Mouse (Mus musculus) ES-E14 (cell line): ENCODE data around the gene Chrm4.

ENCODE experiments used
- CHD2 ChIP-seq: IDR thresholded peaks from 2 replicates; pipeline ENCODE4 v1.6.1; 2014; ENCODE audit warnings: mild to moderate bottlenecking, low read depth, low read length, inconsistent platforms
- HCFC1 ChIP-seq: IDR thresholded peaks from 2 replicates; pipeline ENCODE4 v1.6.1; 2012; ENCODE audit warnings: low read length, inconsistent platforms, borderline replicate concordance; ENCODE audit not compliant: insufficient read depth
- MAFK ChIP-seq: IDR thresholded peaks from 2 replicates; pipeline ENCODE4 v1.6.1; 2014; ENCODE audit warnings: mild to moderate bottlenecking, low read depth, low read length, inconsistent platforms; ENCODE audit not compliant: insufficient read depth

DNA sequence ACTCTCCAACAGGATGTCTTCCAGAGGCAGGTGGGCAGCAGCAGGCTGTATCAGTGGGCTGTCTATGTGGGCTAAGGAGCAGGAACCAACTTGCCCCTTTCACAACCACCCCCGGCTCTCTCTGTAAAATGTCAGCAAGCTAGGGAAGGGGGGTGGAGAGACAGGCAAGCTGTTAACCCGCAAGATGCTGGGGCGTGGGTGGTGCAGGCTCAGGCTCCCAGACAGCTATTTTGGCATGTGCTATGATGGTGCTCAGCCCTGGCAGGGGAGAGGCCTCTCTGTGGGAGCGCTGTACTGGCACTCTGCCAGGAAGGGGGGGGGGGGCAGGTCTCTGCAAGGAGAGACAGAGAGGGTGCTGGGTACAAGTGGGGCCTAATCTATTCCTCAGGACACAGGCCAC, 30.0 kb downstream of the Chrm4 start:
- TF ChIP-seq CHD2 (no peak), HCFC1 (no peak), MAFK (no peak)
